Mouse (Mus musculus) hindbrain, embryonic 13.5 days (tissue): ENCODE measurements at regions not wholly inside any gene's neighbourhood (a gene's known extent, or its start where the extent isn't known, plus 50 kb on each side); places are given as distances from the start of the nearest gene placed in this dataset.
A peak's percentile ranks its signal among the peaks of the same experiment; 100 is the strongest.

ENCODE experiments used
- ATAC-seq: fragments of 200-750 bp; cut with Nextera tagmentation; 2 replicates; pipeline ENCODE4 v1.8.0; 2017; ENCODE audit warnings: moderate TSS enrichment; ENCODE audit not compliant: low FRiP score
- H3K27ac ChIP-seq: fragments of 300-500 bp; sonication (generic); 2 replicates; pipeline ENCODE4 v1.5.1; 2015; ENCODE audit warnings: inconsistent platforms, mild to moderate bottlenecking, moderate library complexity
- H3K27me3 ChIP-seq: fragments of 300-500 bp; sonication (generic); 2 replicates; pipeline ENCODE4 v1.6.1; 2015; ENCODE audit warnings: mild to moderate bottlenecking, inconsistent platforms
- H3K36me3 ChIP-seq: fragments of 300-500 bp; sonication (generic); 2 replicates; pipeline ENCODE4 v1.6.1; 2015; ENCODE audit warnings: mild to moderate bottlenecking, inconsistent platforms
- H3K4me1 ChIP-seq: fragments of 300-500 bp; sonication (generic); replicated peaks from 2 replicates; pipeline ENCODE4 v1.6.1; 2015; ENCODE audit warnings: inconsistent platforms
- H3K4me2 ChIP-seq: fragments of 300-500 bp; sonication (generic); 2 replicates; pipeline ENCODE4 v1.6.1; 2015; ENCODE audit warnings: inconsistent platforms, mild to moderate bottlenecking, moderate library complexity
- H3K4me3 ChIP-seq: fragments of 300-500 bp; sonication (generic); 2 replicates; pipeline ENCODE4 v1.5.1; 2015; ENCODE audit warnings: mild to moderate bottlenecking, inconsistent platforms
- H3K9ac ChIP-seq: fragments of 300-500 bp; sonication (generic); 2 replicates; pipeline ENCODE4 v1.6.1; 2015; ENCODE audit warnings: mild to moderate bottlenecking, inconsistent platforms
- H3K9me3 ChIP-seq: fragments of 300-500 bp; sonication (generic); 2 replicates; pipeline ENCODE4 v1.6.1; 2016; ENCODE audit warnings: inconsistent platforms
- WGBS: fragments of 180-500 bp; shearing (Covaris S2); methylation state at CpG from one replicate; pipeline ENCODE4 v1.1.7; 2015; 5-methylcytosine and 5-hydroxymethylcytosine counted together

DNA sequence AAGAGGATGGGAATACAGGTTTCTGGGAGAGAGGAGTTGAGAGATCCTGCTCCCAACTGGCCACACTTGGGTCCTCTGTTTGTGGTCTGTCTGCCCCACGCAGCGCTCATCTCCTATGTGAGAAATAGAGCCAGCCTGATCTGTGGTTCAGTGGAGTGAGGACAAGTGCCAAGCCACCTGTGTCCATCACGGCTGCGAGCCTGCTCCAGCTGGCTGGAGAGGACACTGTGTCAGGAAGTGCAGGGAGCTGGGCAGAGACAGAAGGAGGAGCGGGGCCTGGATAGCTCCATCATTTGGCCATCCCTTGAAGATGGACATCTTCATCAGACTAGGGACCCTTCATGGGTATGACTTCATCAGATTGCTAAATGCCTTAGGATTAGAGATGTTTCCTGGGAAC is 136.4 kb upstream of the Lrfn2 start:
- 91% methylated on average over 5 of the region's 5 CpGs for WGBS
- Histone ChIP-seq H3K9ac (no peak overlapping the region), H3K4me2 (no peak overlapping the region), H3K4me1 (peaks cover 11% of the 10 kb centered on the region), H3K4me3 (no peak overlapping the region), H3K27me3 (no peaks in the 10 kb centered on the region), H3K9me3 (no peaks in the 10 kb centered on the region), H3K36me3 (no peaks in the 10 kb centered on the region), H3K27ac (no peak overlapping the region)
- ATAC-seq: no peak

DNA sequence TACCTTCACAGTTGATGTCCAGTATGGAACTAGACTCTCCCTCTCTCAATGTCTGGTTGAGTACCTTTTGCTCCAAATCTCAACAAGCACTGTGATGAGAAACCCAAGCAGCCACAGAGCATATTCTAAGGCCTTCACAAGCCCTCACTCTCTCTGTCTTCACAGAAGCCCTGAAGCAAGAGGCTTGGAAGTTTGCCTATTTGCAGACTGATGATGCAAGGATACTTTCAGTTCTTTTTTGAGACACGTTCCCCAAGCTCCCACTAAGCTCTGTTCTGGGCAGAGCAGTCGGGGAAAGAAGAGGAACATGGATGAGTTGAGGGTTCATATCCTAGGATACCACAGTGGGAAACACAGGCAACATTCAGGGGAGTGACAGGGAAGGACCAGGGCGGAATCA is 134.0 kb upstream of the Lrfn2 start:
- 90% methylated on average over 3 of the region's 3 CpGs for WGBS
- Histone ChIP-seq H3K4me2 (no peak overlapping the region), H3K9ac (no peak overlapping the region), H3K36me3 (no peaks in the 10 kb centered on the region), H3K4me1 (peaks cover 3% of the 10 kb centered on the region), H3K4me3 (no peak overlapping the region), H3K27me3 (no peaks in the 10 kb centered on the region), H3K27ac (no peak overlapping the region), H3K9me3 (no peaks in the 10 kb centered on the region)
- ATAC-seq: no peak

DNA sequence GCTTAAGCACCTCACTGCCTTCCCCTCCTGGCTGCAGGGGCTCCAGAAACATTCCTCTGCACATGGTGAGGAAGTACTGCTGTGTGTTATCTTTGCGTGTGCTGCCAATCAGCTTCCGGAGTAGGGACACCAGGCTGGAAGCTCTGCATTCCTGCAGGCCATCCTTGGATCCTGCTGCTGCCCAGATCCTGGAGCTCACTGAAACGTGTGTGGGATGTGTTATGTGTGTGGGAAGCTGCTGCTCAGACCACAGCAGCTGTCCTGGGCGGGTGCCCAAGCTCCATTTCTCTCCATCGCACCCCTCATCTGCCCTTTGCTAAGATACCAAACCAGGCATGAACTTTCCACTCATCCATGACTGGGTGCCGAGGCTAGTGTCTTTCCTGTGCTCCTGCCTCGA is 129.5 kb upstream of the Lrfn2 start:
- Histone ChIP-seq H3K9ac (no peak overlapping the region), H3K4me1 (no peaks in the 10 kb centered on the region), H3K4me2 (no peak overlapping the region), H3K4me3 (no peak overlapping the region), H3K36me3 (no peaks in the 10 kb centered on the region), H3K27ac (no peak overlapping the region), H3K9me3 (no peaks in the 10 kb centered on the region), H3K27me3 (no peaks in the 10 kb centered on the region)
- 67% methylated on average over 7 of the region's 7 CpGs for WGBS
- no peak for ATAC-seq

DNA sequence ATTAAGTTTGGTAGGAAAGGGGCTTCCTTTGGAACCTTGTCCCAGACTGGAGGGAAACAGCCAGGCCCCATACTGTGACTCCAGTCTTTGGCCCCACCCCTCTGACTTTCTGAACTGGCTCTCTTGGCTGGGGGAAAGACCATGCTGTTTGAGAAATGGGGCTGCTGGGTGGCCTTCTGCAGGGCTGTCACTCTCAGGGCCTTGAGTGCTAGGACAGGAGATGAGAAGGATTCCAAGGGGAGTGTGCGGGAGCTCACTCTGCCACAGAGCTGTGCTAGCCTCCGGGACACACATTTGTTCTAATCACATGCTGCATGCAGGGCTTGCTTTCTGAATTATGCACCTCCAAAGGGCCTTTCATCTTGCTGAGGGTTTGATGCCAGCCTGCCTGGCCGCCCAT is 124.3 kb upstream of the Lrfn2 start:
- no peak overlapping the region for H3K4me2 ChIP-seq

DNA sequence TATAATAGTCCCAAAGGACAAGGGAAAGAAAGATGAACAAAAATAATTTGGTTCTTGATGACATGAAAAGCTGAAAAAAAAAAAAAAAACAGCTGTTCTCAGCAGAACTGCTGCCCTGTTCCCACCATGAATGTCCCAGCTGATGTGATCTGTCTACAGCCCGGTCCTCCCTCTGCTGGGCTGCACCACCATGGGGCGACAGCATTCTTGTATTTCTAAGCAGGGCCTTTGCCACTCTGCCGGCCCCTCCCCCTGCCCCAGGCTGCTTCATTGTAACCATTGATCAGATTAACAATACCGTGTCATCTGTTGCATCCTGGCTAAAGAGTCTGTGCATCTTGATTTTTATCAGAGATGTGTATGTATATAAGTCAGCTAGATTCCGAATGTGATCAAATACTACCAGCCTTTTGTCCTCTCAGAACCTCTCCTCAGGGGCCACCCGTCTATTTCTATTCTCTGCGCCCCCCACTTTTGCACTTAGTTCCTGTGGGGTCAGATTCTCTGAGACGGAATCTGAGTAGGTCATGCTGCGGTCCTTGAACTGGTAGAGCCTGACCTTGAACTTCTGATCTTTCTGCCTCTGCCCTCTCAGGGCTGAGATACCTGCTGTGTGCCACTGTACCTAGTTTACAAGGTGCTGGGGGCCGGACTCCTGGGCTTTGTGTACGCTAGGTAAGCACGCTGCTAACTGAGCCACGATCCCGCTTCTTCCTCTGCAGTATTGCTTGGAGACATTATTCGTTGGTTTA is 117.2 kb upstream of the Lrfn2 start:
- Histone ChIP-seq H3K4me2 (no peak overlapping the region), H3K9ac (no peak overlapping the region), H3K36me3 (no peaks in the 10 kb centered on the region), H3K27ac (no peak overlapping the region), H3K4me1 (peaks cover 33% of the 10 kb centered on the region), H3K4me3 (no peak overlapping the region), H3K27me3 (no peaks in the 10 kb centered on the region), H3K9me3 (no peaks in the 10 kb centered on the region)
- WGBS: 40% methylated on average over 15 of the region's 15 CpGs
- no peak; the same call in 1 of the 2 replicates for ATAC-seq

More for the DNA sequence above, 124.3 kb upstream of the Lrfn2 start:
- Histone ChIP-seq H3K27ac (no peak overlapping the region), H3K9me3 (no peaks in the 10 kb centered on the region), H3K36me3 (no peaks in the 10 kb centered on the region), H3K27me3 (no peaks in the 10 kb centered on the region), H3K9ac (no peak overlapping the region), H3K4me3 (no peak overlapping the region), H3K4me1 (peaks cover 15% of the 10 kb centered on the region)
- ATAC-seq: no peak
- WGBS: 68% methylated on average over 3 of the region's 3 CpGs

DNA sequence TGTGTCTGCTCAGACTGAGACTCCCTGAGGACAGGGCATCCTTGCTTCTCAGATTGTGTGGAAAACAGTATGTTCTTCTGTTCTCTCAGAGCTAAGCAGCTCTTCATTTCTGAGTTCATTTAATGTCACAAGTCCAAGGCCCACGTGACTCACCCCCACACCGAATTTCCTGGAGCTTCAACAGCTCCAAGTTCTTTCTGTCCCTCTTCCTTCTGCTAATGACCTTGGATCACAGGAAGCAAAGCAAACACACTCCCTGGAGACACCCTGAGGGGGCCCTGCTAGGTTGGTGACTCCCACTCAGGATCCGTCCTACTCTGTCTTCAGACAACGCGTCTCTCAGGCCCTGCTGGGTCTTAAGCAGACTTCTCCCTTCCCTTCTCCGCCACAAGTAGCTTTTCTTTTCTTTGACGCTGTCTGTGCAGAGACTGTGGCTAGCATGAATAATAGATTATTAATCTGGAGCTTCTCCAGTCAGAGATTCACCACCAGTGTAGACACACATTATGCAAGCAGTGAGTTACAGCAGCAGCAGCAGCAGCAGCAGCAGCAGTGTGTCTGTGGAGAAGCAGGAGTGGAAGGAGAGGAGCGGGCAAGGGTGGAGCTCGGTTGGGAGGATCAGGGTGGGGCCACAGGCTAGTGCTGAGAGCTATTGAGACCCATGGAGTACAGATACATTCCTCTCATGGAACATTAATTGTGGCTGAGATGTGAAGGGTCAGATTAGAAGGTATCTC is 115.4 kb upstream of the Lrfn2 start:
- ATAC-seq: no peak; the same call in 1 of the 2 replicates
- H3K27ac ChIP-seq: no peak overlapping the region

DNA sequence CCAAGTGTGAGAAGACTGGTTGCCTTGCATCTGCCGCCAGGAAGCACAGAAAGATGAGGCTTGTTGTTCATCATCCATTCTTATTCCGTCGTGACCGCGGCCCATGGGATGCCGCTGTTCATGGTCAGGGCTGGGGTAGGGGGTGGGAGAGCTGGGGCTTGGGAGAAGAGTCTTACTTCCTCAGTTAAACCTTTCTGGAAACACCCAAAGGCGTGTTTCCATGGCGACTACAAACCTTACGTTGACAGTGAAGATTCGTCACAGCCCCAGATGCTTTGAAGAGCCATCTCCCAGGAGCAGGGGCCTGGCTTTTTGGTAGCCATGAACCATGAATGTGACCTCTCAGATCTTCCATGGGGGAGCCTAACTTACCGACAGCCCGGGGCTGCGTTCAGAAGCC is 114.6 kb upstream of the Lrfn2 start:
- Histone ChIP-seq H3K4me1 (peaks cover 35% of the 10 kb centered on the region), H3K36me3 (no peaks in the 10 kb centered on the region), H3K9ac (no peak overlapping the region), H3K27ac (no peak overlapping the region), H3K4me3 (no peak overlapping the region), H3K9me3 (no peaks in the 10 kb centered on the region), H3K4me2 (no peak overlapping the region), H3K27me3 (no peaks in the 10 kb centered on the region)
- WGBS: 66% methylated on average over 13 of the region's 13 CpGs
- ATAC-seq: no peak

More for the DNA sequence above, 115.4 kb upstream of the Lrfn2 start:
- no peaks in the 10 kb centered on the region for H3K36me3 ChIP-seq
- H3K4me3 ChIP-seq: no peak overlapping the region
- WGBS: 63% methylated on average over 9 of the region's 9 CpGs
- H3K9ac ChIP-seq: no peak overlapping the region
- peaks cover 42% of the 10 kb centered on the region for H3K4me1 ChIP-seq
- H3K9me3 ChIP-seq: no peaks in the 10 kb centered on the region
- H3K4me2 ChIP-seq: no peak overlapping the region
- H3K27me3 ChIP-seq: no peaks in the 10 kb centered on the region

DNA sequence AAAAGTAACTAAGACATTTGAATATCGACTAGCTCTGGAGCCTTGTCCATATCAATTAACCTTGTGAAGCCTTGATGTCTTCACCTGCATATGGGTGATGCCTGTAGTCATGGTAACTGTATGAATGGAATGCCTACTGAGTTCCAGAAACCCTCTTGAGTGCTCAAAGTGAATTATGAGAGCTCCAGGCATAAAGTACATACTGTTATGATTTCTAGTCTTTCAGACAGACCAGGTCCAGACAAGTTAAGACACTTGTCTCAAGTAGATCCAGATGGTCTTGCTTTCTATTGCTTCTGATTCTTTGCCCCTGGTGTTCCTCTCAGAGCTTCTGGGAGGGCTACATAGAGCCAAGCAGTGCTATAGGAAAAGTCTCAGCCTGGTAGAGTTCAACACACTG is 112.5 kb upstream of the Lrfn2 start:
- H3K4me3 ChIP-seq: no peak overlapping the region
- 85% methylated on average over 1 of the region's 1 CpGs for WGBS
- H3K4me2 ChIP-seq: no peak overlapping the region
- no peaks in the 10 kb centered on the region for H3K27me3 ChIP-seq
- no peak for ATAC-seq
- no peak overlapping the region for H3K27ac ChIP-seq
- H3K9me3 ChIP-seq: no peaks in the 10 kb centered on the region
- no peak overlapping the region for H3K9ac ChIP-seq
- no peaks in the 10 kb centered on the region for H3K36me3 ChIP-seq
- H3K4me1 ChIP-seq: peaks cover 40% of the 10 kb centered on the region

DNA sequence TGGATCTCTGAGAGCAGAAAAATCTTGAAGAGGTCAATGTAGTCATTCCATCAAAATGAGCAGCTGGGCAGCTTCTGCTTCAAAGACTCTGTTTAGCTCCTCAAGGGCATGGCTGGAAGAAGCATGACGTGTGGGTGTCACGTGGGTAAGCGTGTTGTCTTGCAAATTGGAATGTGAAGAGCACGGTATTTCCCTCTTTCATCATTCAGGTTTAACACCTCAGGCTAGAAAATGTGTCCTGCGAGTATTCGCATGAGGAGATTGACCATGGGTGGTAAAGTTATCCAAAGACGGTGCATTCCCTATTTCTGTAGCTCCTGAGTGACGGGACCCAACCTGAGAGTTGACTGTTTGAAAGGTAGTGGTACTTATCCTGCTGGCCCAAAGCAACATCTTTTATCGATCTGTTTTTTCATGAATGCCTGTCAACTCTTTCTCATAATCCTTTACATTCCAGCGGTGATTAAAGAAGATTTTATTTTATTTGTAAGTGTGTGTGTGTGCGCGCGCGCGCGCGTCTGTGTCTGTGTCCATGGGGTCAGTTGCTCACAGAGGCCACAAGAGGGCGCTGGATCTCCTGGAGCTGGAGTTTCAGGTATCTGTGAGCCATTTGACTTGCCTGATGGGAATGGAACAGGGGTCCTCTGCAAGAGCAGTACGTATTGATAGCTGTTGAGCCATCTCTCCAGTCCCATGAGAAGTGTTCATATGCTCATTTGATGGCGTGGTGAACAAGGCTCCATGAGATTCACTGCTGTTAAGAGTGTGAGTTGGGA is 109.9 kb upstream of the Lrfn2 start:
- H3K36me3 ChIP-seq: no peaks in the 10 kb centered on the region
- H3K9ac ChIP-seq: no peak overlapping the region
- no peak overlapping the region for H3K27ac ChIP-seq
- H3K9me3 ChIP-seq: no peaks in the 10 kb centered on the region
- no peak overlapping the region for H3K4me2 ChIP-seq
- H3K27me3 ChIP-seq: no peaks in the 10 kb centered on the region
- H3K4me1 ChIP-seq: peaks cover 35% of the 10 kb centered on the region
- ATAC-seq: no peak
- 91% methylated on average over 20 of the region's 20 CpGs for WGBS
- no peak overlapping the region for H3K4me3 ChIP-seq

DNA sequence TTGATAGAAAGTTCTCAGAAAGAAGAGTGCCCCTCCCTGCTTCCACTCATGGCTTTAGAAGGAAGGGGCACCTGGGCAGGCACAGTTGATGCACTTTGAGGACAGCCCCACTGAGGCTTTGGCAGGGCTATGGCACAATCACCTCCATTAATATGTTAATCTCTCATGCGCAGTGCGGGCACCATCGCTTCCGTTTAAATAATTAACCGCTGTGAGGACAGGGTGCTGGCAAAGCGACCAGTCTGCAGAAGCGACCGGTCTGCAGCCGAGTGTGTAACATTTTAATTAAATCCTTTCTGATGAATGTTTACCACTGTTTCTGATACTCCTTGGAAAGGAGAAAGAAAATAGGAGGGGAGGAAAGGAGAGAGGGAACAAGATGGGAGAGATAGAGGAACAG is 108.3 kb upstream of the Lrfn2 start:
- Histone ChIP-seq H3K4me1 (peaks cover 30% of the 10 kb centered on the region), H3K27ac (no peak overlapping the region), H3K9ac (no peak overlapping the region), H3K27me3 (no peaks in the 10 kb centered on the region), H3K9me3 (no peaks in the 10 kb centered on the region), H3K4me2 (no peak overlapping the region), H3K36me3 (no peaks in the 10 kb centered on the region), H3K4me3 (no peak overlapping the region)
- no peak for ATAC-seq
- WGBS: 39% methylated on average over 9 of the region's 9 CpGs

DNA sequence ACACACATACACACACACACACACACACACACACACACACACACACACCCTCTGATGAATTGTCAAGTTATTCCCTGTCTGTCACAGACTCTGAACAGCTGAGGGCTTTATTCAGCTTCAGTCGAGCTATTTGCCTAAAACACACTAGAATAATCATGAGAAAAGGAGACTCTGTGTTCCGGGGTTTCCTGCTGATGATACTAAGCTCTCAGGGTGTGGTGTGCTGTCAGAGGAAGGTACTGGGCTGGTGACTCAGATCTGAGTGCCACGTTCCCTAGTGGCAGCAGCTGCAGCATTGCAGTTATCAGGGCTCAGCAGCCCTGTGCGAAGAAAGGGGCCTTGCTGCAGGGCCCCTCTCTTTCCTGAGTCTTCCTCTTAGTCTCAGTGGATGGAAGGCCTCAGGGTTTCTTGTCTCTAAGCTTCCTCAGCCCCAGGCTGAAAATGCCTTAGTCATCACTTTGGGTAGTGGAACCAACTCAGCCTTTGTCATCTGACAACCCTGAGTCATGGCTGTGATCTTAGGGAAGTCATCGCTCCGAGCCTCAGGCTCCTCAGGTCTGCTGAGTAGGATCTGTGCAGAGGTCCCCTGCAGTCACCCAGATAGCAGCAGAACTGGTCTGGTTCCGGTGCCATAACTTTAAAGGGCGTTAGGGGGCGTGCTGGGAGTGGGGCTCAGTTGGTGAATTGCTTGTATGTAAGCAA is 106.8 kb upstream of the Lrfn2 start:
- Histone ChIP-seq H3K4me1 (peaks cover 24% of the 10 kb centered on the region), H3K9me3 (no peaks in the 10 kb centered on the region), H3K27me3 (no peaks in the 10 kb centered on the region), H3K36me3 (no peaks in the 10 kb centered on the region), H3K9ac (no peak overlapping the region), H3K4me2 (no peak overlapping the region), H3K27ac (0 out of 2 replicates have a peak overlapping the region, but pooled peaks have one; percentile 8), H3K4me3 (no peak overlapping the region)
- 62% methylated on average over 9 of the region's 9 CpGs for WGBS
- ATAC-seq: 0 out of 2 replicates have a peak, but pooled peaks have one; percentile 21
